Mouse (Mus musculus): Measurements from ENCODE around the gene Trpm7. TPM values are rescaled to one million over a fixed set of nuclear protein-coding genes. Genes with fewer than 3 reads are reported as not detected.

Gene Trpm7
- polyA plus RNA-seq, 1 experiment from 2014 or later, result 49.2 TPM

DNA sequence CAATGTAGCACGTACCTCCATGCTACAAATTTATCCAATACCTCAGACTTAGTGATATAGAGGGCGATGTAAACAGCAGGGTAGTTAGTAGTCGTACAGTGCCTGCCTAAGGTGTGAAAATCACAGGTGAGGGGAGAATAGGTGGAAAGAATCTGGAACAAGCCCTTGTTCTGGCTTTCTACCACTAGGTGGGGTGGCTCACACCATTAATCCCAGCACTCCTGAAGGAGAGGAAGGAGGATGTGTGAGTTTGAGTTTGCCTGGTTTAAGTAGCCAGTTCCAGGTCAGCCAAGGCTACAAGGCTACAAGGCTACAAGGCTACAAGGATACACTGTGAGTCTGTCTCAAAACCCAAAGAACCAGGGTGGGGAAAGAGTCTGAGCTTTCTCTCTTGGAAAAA is 80.3 kb downstream of the Trpm7 start:
- Histone ChIP-seq H3K4me3 (no peak overlapping the region), H3K27me3 (ENCODE audit: poor library complexity, severe bottlenecking) (no peaks in the 10 kb centered on the region), H3K36me3 (replicated peaks) (peaks cover 95% of the 10 kb centered on the region), H3K4me1 (no peaks in the 10 kb centered on the region), H3K9me3 (no peaks in the 10 kb centered on the region), H3K27ac (no peak overlapping the region)
- 90% methylated on average over 3 of the region's 3 CpGs for WGBS
- DNase-seq (ENCODE audit: extremely low spot score, low spot score), result no peak

GRCm38 (mm10) chr2:126792611-126793010 is 83.4 kb downstream of the Trpm7 start:
- H3K27ac ChIP-seq, result no peak overlapping the region
- 85% methylated on average over 5 of the region's 5 CpGs for WGBS
- H3K36me3 ChIP-seq (replicated peaks), result peaks cover 84% of the 10 kb centered on the region
- no peaks in the 10 kb centered on the region for H3K27me3 ChIP-seq (ENCODE audit: poor library complexity, severe bottlenecking)
- H3K4me1 ChIP-seq, result peaks cover 5% of the 10 kb centered on the region
- H3K9me3 ChIP-seq, result no peaks in the 10 kb centered on the region
- DNase-seq (ENCODE audit: extremely low spot score, low spot score), result no peak
- H3K4me3 ChIP-seq, result no peak overlapping the region

- Histone ChIP-seq H3K27me3 (ENCODE audit: poor library complexity, severe bottlenecking) (no peaks in the 10 kb centered on the region), H3K27ac (peak overlapping the region; percentile 56; the same call in 1 of the 2 replicates), H3K4me1 (peaks cover 6% of the 10 kb centered on the region), H3K4me3 (no peak overlapping the region), H3K36me3 (replicated peaks) (peaks cover 38% of the 10 kb centered on the region), H3K9me3 (no peaks in the 10 kb centered on the region)
- 55% methylated on average over 9 of the region's 9 CpGs for WGBS
- DNase-seq (ENCODE audit: extremely low spot score, low spot score), result no peak
Observed at GRCm38 (mm10) chr2:126787721-126788342, 88.2 kb downstream of the Trpm7 start.

- 77% methylated on average over 4 of the region's 4 CpGs for WGBS
- no peak within 1 kb of the TSS for H3K27ac ChIP-seq
- H3K4me1 ChIP-seq, result peaks cover 6% of the 10 kb centered on the region
- H3K27me3 ChIP-seq (ENCODE audit: poor library complexity, severe bottlenecking), result no peaks in the 10 kb centered on the region
- no peaks in the 10 kb centered on the region for H3K9me3 ChIP-seq
- H3K36me3 ChIP-seq (replicated peaks), result no peaks in the 10 kb centered on the region
- no peak for DNase-seq (ENCODE audit: extremely low spot score, low spot score)
- H3K4me3 ChIP-seq, result no peak within 1 kb of the TSS
Observed at GRCm38 (mm10) chr2:126783370-126783769, 92.7 kb downstream of the Trpm7 start, which contains the start of gene Usp50. Gene Usp50, minus strand, starts transcription at chr2:126783470.

DNA sequence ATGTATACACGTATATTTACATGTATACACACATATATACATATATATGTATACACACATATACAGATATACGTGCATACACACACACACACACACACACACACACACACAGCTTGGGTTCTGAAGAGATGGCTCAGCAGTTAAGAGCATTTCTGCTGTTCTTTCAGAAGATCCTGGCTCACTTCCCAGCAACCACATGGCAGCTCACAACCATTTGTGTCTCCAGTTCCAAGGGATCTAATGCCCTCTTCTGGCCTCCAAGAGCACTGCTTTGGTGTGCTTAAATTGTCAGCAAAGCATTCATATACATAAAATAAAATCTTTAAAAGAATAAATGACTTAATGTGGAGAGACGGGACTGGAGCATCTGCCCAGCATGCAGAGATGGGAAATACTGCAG is 93.6 kb downstream of the Trpm7 start:
- H3K4me3 ChIP-seq, result no peak overlapping the region
- no peaks in the 10 kb centered on the region for H3K9me3 ChIP-seq
- no peaks in the 10 kb centered on the region for H3K27me3 ChIP-seq (ENCODE audit: poor library complexity, severe bottlenecking)
- no peaks in the 10 kb centered on the region for H3K36me3 ChIP-seq (replicated peaks)
- no peaks in the 10 kb centered on the region for H3K4me1 ChIP-seq
- WGBS, result 75% methylated on average over 3 of the region's 3 CpGs
- no peak overlapping the region for H3K27ac ChIP-seq
- DNase-seq (ENCODE audit: extremely low spot score, low spot score), result no peak

GRCm38 (mm10) chr2:126781478-126781877 is 94.6 kb downstream of the Trpm7 start:
- no peaks in the 10 kb centered on the region for H3K27me3 ChIP-seq (ENCODE audit: poor library complexity, severe bottlenecking)
- 93% methylated on average over 1 of the region's 1 CpGs for WGBS
- no peak overlapping the region for H3K4me3 ChIP-seq
- H3K36me3 ChIP-seq (replicated peaks), result no peaks in the 10 kb centered on the region
- H3K9me3 ChIP-seq, result no peaks in the 10 kb centered on the region
- H3K4me1 ChIP-seq, result no peaks in the 10 kb centered on the region
- H3K27ac ChIP-seq, result no peak overlapping the region
- no peak for DNase-seq (ENCODE audit: extremely low spot score, low spot score)

GRCm38 (mm10) chr2:126780286-126780685 is 95.7 kb downstream of the Trpm7 start:
- Histone ChIP-seq H3K4me3 (no peak overlapping the region), H3K4me1 (no peaks in the 10 kb centered on the region), H3K27me3 (ENCODE audit: poor library complexity, severe bottlenecking) (no peaks in the 10 kb centered on the region), H3K9me3 (no peaks in the 10 kb centered on the region), H3K27ac (no peak overlapping the region), H3K36me3 (replicated peaks) (no peaks in the 10 kb centered on the region)
- WGBS, result 89% methylated on average over 10 of the region's 10 CpGs
- no peak for DNase-seq (ENCODE audit: extremely low spot score, low spot score)

DNA sequence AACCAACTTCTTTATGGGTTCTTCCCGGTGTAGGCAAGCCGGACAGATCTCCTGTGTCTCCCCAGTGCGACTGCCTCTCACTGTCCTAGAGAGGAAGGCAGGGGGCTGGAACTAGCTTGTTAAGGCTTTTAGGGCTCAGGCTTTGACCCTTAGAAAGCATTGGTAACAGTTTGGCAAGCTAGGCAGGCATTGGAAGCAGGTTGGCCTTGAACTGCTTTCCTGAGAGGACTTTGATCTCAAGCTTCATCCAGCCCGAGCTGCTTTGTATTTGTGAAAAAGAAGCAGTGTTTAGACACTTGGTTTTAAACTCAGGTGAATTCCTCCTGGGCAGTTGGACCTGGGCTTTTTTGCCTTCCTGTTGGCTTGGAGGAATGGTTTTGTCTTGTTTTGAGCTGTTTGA is 97.2 kb downstream of the Trpm7 start:
- H3K4me1 ChIP-seq, result no peaks in the 10 kb centered on the region

DNA sequence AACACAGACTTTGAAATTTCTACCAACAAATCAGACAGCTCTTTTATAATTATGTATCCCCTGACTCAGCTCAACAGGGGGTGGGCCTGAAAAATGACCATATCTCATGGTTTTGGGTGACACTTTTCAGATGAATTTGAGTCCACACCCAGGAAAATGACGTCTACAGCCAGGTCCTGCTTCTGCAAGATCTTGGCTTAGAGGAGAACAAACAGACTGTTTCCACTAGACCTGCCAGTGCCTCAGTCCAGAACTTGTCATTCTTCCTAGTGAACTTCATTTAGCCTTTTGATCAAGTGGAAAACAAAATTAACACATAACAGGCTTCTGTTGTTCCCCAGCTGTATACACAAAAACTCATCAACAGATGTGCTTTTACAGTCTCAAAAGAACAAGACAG is 99.6 kb downstream of the Trpm7 start:
- Histone ChIP-seq H3K9me3 (no peaks in the 10 kb centered on the region), H3K4me1 (no peaks in the 10 kb centered on the region), H3K27me3 (ENCODE audit: poor library complexity, severe bottlenecking) (no peaks in the 10 kb centered on the region), H3K27ac (no peak overlapping the region), H3K4me3 (no peak overlapping the region), H3K36me3 (replicated peaks) (no peaks in the 10 kb centered on the region)
- no peak for DNase-seq (ENCODE audit: extremely low spot score, low spot score)
- WGBS, result 73% methylated on average over 1 of the region's 1 CpGs

More for the DNA sequence above, 97.2 kb downstream of the Trpm7 start:
- DNase-seq (ENCODE audit: extremely low spot score, low spot score), result no peak
- H3K27me3 ChIP-seq (ENCODE audit: poor library complexity, severe bottlenecking), result no peaks in the 10 kb centered on the region
- H3K4me3 ChIP-seq, result no peak overlapping the region
- WGBS, result 85% methylated on average over 4 of the region's 4 CpGs
- no peaks in the 10 kb centered on the region for H3K36me3 ChIP-seq (replicated peaks)
- no peaks in the 10 kb centered on the region for H3K9me3 ChIP-seq
- H3K27ac ChIP-seq, result no peak overlapping the region

GRCm38 (mm10) chr2:126775951-126776350 is 100.1 kb downstream of the Trpm7 start:
- Histone ChIP-seq H3K27me3 (ENCODE audit: poor library complexity, severe bottlenecking) (no peaks in the 10 kb centered on the region), H3K36me3 (replicated peaks) (no peaks in the 10 kb centered on the region), H3K4me3 (no peak overlapping the region), H3K9me3 (no peaks in the 10 kb centered on the region), H3K4me1 (no peaks in the 10 kb centered on the region), H3K27ac (no peak overlapping the region)
- no peak for DNase-seq (ENCODE audit: extremely low spot score, low spot score)
- 85% methylated on average over 4 of the region's 4 CpGs for WGBS

- DNase-seq (ENCODE audit: extremely low spot score, low spot score), result no peak
- no peak overlapping the region for H3K4me3 ChIP-seq
- H3K4me1 ChIP-seq, result no peaks in the 10 kb centered on the region
- no peak overlapping the region for H3K27ac ChIP-seq
- H3K27me3 ChIP-seq (ENCODE audit: poor library complexity, severe bottlenecking), result no peaks in the 10 kb centered on the region
- 96% methylated on average over 5 of the region's 5 CpGs for WGBS
- no peaks in the 10 kb centered on the region for H3K36me3 ChIP-seq (replicated peaks)
- no peaks in the 10 kb centered on the region for H3K9me3 ChIP-seq
Observed at GRCm38 (mm10) chr2:126772217-126772616, 103.8 kb downstream of the Trpm7 start.

DNA sequence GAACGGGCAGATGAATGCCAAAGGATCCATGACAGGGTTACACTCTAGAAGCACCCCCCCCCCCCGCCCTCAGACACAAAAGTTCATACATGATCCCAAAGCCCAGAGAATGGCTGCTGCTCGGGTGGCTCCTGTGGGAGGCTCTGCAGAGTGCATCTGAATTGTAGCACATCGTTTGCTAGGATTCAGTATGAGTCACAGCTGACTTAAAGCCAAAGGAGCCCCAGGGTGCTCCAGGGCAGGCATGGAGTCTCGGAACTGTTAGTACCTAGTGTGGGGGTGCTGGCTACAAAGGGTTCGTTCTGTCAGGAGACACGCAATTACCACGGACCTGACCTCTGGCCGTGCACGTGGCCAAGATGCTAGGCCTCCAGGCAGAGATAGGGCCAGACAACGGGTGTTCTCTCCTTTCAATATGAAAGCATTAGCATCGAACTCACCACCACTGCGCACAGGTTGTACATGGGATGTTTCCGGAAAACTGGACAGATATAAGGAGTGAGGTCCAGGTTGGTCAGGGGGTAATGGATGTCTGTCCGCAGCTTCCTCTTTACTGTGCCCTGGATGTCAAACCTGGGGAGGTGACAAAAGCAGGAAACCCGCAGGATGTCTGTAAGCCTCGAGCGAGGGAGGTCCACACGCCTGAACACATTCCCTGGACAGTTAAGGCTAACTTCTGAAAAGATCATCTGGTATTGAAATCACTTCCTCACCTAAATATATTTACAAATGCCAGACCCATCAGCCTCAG is 106.4 kb downstream of the Trpm7 start:
- DNase-seq (ENCODE audit: extremely low spot score, low spot score), result no peak
- no peaks in the 10 kb centered on the region for H3K27me3 ChIP-seq (ENCODE audit: poor library complexity, severe bottlenecking)
- no peak overlapping the region for H3K27ac ChIP-seq
- no peak overlapping the region for H3K4me3 ChIP-seq
- peaks cover 2% of the 10 kb centered on the region for H3K36me3 ChIP-seq (replicated peaks)
- H3K4me1 ChIP-seq, result peaks cover 9% of the 10 kb centered on the region
- H3K9me3 ChIP-seq, result no peaks in the 10 kb centered on the region
- 77% methylated on average over 19 of the region's 19 CpGs for WGBS

GRCm38 (mm10) chr2:126768194-126768593 is 107.8 kb downstream of the Trpm7 start:
- H3K27ac ChIP-seq, result no peak overlapping the region
- DNase-seq (ENCODE audit: extremely low spot score, low spot score), result no peak
- WGBS, result 81% methylated on average over 4 of the region's 4 CpGs
- peaks cover 9% of the 10 kb centered on the region for H3K4me1 ChIP-seq
- no peak overlapping the region for H3K4me3 ChIP-seq
- H3K9me3 ChIP-seq, result no peaks in the 10 kb centered on the region
- peaks cover 14% of the 10 kb centered on the region for H3K36me3 ChIP-seq (replicated peaks)
- no peaks in the 10 kb centered on the region for H3K27me3 ChIP-seq (ENCODE audit: poor library complexity, severe bottlenecking)

Measured in forebrain, embryonic 10.5 days (tissue).